Mouse (Mus musculus) frontal cortex, postnatal 14 days (tissue): ENCODE measurements around the gene Myh9.

Experiments used
- DNase-seq, 2 experiments: peaks; one replicate each; pipeline ENCODE4 v3.0.0; 2022; ENCODE audit warnings: low spot score in 2 of 2

Myh9 gene

GRCm38 (mm10) chr15:77828242-77828641 lies 13.7 kb downstream of the Myh9 start:
- no peak for DNase-seq

GRCm38 (mm10) chr15:77827794-77828193 lies 14.2 kb downstream of the Myh9 start:
- DNase-seq = no peak

DNA sequence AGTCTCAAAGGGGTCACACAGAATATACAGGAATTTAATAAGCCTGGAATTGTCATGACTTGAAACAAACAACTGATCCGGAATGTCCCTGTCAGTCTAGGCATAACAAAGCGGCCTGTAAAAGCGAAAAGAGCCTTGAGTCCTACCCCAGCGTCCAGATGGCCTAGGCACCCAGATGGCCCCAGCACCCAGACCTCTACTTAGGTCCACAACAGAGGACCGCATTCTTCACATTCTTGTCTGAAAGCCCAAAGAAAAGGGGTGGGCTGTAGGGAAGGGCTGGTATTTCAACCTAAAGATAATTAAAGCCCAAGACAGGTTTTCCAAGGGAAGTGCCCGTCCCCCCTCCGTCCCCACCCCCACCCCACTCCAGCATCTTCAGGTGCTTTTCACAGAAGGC lies 14.6 kb downstream of the Myh9 start:
- DNase-seq = no peak

GRCm38 (mm10) chr15:77825382-77825781 lies 16.6 kb downstream of the Myh9 start:
- no peak for DNase-seq

DNA sequence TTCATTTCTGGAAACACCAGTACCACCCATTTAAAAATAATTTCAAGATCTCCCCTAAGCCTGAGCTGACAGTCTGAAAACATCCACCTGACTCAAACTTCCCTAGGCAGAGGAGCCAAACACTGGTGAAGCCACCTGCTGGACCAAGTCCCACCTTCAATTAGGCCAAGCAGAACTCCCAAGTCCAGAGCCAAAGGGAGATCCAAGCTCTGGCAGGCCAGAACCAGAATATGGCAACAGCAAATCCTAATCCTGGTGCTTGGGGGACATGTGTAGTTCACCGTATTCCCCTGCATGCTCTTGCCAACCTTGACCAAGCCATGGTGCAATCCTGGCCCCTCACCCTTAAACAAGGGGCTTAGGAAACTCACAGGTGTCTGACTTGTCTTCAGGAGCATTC lies 17.7 kb downstream of the Myh9 start:
- DNase-seq = no peak

GRCm38 (mm10) chr15:77823634-77824033 lies 18.3 kb downstream of the Myh9 start:
- no peak for DNase-seq

GRCm38 (mm10) chr15:77823196-77823595 lies 18.8 kb downstream of the Myh9 start:
- DNase-seq = no peak

GRCm38 (mm10) chr15:77822671-77823070 lies 19.3 kb downstream of the Myh9 start:
- no peak for DNase-seq

- DNase-seq = no peak
Observed at GRCm38 (mm10) chr15:77822057-77822466, 19.9 kb downstream of the Myh9 start.

DNA sequence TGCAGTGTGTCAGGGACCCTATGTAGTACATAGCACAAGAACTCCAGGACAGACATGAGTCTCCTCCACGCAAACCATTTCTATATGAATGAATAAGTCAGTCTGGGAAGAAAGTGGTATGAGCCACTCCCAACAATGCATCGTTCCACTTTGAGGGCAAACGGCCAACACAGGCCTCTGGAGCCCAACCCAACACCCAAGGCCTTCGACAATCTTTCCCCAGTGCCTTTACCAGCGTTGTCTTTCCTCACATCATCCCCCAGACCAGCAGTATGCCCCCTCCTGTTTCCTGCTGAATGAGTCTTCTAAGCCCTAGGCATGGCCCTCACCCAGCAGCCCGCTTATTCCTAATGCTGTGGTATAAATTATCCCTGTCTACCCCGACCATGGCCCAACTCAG lies 20.6 kb downstream of the Myh9 start:
- no peak for DNase-seq

- no peak for DNase-seq
Observed at GRCm38 (mm10) chr15:77820480-77821163, 21.4 kb downstream of the Myh9 start.

DNA sequence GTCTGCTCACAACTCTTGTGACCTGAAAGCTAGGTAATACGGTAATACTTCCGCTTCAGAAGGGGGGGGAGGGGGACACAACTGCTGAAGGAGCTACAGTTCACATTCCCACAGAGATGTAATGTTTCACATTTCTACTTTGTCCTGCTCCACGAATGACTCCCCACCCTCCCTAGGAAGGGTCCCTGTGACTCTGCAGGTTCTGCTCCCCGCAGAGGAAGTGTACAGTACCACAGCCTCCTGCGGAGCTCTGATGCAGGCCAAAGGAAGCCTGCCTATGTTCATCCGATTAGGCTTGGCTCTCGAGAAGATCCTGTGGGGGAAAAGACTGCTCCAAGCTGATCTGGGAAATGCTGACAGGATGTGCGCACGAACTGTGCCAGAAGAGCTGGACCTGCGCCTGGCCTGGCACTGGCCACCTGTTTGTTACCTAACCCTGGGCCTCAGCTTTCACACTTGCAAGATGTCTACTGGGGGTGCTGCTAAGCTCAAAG lies 22.0 kb downstream of the Myh9 start:
- DNase-seq = no peak

GRCm38 (mm10) chr15:77818556-77819158 lies 23.3 kb downstream of the Myh9 start:
- DNase-seq = no peak

DNA sequence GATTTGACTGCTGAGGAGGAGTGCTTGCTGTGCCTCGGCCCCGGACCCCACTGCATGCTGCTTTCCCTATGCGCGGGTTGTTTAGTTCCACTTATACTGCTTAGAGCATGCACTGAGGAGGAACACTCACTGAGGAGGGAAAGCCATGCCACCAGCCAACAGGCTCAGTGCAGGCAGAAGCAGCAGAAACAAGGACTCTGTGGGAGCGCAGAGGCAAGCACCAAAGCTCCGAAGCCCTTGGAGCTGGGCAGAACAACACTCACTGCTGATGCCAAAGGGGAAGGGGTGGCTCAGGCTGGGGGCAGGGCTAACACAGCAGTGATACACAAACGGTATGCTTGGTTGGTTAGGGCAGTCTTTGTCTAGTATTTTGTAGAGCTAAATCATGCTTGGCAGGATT lies 24.6 kb downstream of the Myh9 start:
- no peak for DNase-seq

DNA sequence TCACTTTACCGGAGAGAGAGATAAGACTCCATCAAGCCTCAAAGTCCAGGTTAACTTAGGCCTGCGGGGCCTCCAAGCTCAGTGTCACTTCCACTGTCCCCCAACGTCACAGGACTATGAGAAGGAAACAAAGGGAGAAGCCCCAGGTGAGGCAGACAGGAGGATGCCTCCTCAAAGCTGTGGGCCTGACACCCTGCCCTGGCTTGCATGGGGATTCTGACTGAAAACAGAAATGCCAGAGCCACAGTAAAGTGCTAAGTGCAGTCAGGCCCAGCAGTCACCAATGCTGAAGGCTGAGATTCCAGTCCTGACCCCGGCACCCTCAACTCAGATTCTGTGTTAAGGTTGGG lies 25.4 kb downstream of the Myh9 start:
- DNase-seq = no peak

- no peak for DNase-seq
Observed at GRCm38 (mm10) chr15:77815867-77816600, 25.9 kb downstream of the Myh9 start.

DNA sequence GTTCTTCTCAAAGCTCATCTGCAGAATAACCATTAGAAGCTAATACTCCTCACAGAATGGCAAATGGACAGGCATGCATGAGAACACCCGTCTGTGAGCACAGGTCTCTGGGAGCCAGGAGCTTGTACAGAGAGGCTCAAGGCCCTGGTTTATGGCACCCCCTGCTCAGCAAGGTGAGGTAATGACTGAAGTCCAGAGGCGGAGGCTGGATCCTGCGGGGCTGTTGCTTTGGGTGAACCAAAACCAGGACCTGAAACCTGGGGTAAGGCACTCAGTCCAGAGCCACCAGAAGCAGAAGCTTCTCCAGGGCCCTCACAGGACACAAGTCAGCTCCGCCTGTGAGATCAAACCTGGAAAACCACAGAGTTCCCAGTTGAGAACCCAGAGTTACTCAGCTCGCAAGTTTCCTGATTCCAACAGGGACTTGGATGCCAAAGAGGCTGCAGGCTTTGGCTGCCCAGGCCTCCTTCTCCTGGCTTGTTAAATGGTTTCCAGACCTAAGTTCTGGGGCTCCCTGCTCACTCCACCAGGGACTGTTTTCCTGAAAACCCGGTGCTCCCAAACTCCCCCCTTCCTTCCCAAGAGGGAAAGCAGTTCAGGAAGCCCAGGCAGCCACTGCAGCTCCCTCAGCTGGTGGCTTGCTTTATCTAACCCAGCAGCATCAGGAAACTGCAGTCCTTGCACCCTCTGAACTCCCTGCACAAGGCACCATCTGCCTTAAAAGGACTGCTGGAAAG lies 28.2 kb downstream of the Myh9 start:
- DNase-seq = no peak

- DNase-seq = no peak
Observed at GRCm38 (mm10) chr15:77812578-77812977, 29.4 kb downstream of the Myh9 start.

GRCm38 (mm10) chr15:77811099-77811760 lies 30.7 kb downstream of the Myh9 start:
- DNase-seq = no peak

GRCm38 (mm10) chr15:77810416-77811098 lies 31.4 kb downstream of the Myh9 start:
- peak in 1 of 2 experiments; percentile 35 for DNase-seq

DNA sequence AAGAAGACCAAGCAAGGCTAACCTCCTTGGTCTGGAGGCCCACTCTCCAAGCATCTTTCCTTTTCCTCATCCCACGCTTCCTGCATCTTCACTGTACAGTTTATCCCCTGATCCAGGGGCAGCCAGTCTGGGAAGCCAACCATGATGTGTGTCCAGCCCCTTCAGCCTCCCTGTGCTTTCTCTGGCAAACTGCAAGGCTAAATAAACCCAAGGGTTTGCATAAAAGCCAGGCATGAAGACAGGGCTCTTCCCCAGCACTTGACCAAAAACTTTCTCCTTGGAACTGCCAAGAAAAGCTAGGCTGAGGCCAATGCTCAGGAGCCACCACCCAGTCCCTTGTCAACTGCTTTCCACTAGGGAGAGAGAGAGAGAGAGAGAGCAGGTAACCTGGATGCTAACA lies 32.5 kb downstream of the Myh9 start:
- DNase-seq = no peak
